Mouse (Mus musculus): ENCODE data around the gene Pikfyve. TPM values are rescaled to one million over a fixed set of nuclear protein-coding genes. Genes with fewer than 3 reads are reported as not detected.

Pikfyve gene
- polyA plus RNA-seq, 1 experiment from 2014 or later, result 11.5 TPM

DNA sequence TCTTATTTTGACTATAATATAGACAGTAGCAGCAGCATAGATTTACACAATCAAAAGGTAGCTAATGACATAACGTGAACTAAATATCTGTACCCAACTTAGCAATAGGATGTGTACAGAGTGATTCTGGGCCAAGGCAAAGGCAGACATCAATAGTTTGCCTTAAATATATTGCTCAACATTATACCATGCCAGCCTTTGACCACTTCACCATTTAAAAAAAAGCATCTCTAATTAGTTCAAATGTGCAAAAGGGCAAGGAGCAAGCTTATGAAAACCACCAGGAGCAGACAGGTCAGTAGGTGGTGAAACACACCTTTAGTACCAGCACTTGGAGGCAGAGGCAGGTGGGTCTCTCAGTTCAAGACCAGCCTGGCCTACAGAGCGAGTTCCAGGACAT is 12.8 kb upstream of the Pikfyve start:
- no peak overlapping the region for H3K27ac ChIP-seq
- no peak for ATAC-seq (ENCODE audit: low FRiP score)
- H3K4me1 ChIP-seq (replicated peaks), result peaks cover 59% of the 10 kb centered on the region

GRCm38 (mm10) chr1:65176171-65176570 is 10.3 kb upstream of the Pikfyve start:
- peaks cover 32% of the 10 kb centered on the region for H3K36me3 ChIP-seq
- H3K27ac ChIP-seq, result no peak overlapping the region
- H3K4me3 ChIP-seq, result no peak overlapping the region
- H3K4me2 ChIP-seq, result peak overlapping the region; percentile 61
- H3K4me1 ChIP-seq (replicated peaks), result peaks cover 59% of the 10 kb centered on the region
- no peak for ATAC-seq (ENCODE audit: low FRiP score)
- 73% methylated on average over 4 of the region's 4 CpGs for WGBS
- no peaks in the 10 kb centered on the region for H3K27me3 ChIP-seq
- no peak overlapping the region for H3K9ac ChIP-seq
- no peaks in the 10 kb centered on the region for H3K9me3 ChIP-seq

More for the DNA sequence above, 12.8 kb upstream of the Pikfyve start:
- 91% methylated on average over 2 of the region's 2 CpGs for WGBS
- no peak overlapping the region for H3K9ac ChIP-seq
- no peaks in the 10 kb centered on the region for H3K27me3 ChIP-seq
- H3K4me3 ChIP-seq, result no peak overlapping the region
- peaks cover 54% of the 10 kb centered on the region for H3K36me3 ChIP-seq
- no peaks in the 10 kb centered on the region for H3K9me3 ChIP-seq
- no peak overlapping the region for H3K4me2 ChIP-seq

GRCm38 (mm10) chr1:65176912-65177311 is 9.6 kb upstream of the Pikfyve start:
- Histone ChIP-seq H3K4me3 (no peak overlapping the region), H3K4me2 (peak overlapping the region; percentile 61), H3K4me1 (replicated peaks) (peaks cover 54% of the 10 kb centered on the region), H3K36me3 (peaks cover 24% of the 10 kb centered on the region), H3K9ac (no peak overlapping the region), H3K27me3 (no peaks in the 10 kb centered on the region), H3K9me3 (no peaks in the 10 kb centered on the region), H3K27ac (no peak overlapping the region)
- 89% methylated on average over 5 of the region's 5 CpGs for WGBS
- ATAC-seq (ENCODE audit: low FRiP score), result no peak

GRCm38 (mm10) chr1:65177452-65177851 is 9.0 kb upstream of the Pikfyve start:
- ATAC-seq (ENCODE audit: low FRiP score), result no peak
- H3K27me3 ChIP-seq, result no peaks in the 10 kb centered on the region
- H3K9me3 ChIP-seq, result no peaks in the 10 kb centered on the region
- H3K27ac ChIP-seq, result no peak overlapping the region
- peak overlapping the region; percentile 74 for H3K4me3 ChIP-seq
- WGBS, result 68% methylated on average over 3 of the region's 3 CpGs
- peaks cover 20% of the 10 kb centered on the region for H3K36me3 ChIP-seq
- peaks cover 50% of the 10 kb centered on the region for H3K4me1 ChIP-seq (replicated peaks)
- H3K4me2 ChIP-seq, result peak overlapping the region; percentile 61
- H3K9ac ChIP-seq, result peak overlapping the region; percentile 88; the same call in 1 of the 2 replicates

GRCm38 (mm10) chr1:65178126-65178901 is 8.2 kb upstream of the Pikfyve start:
- no peaks in the 10 kb centered on the region for H3K9me3 ChIP-seq
- peak overlapping the region; percentile 61 for H3K4me2 ChIP-seq
- peaks cover 15% of the 10 kb centered on the region for H3K36me3 ChIP-seq
- 7% methylated on average over 27 of the region's 27 CpGs for WGBS
- H3K9ac ChIP-seq, result peak overlapping the region; percentile 88
- ATAC-seq (ENCODE audit: low FRiP score), result peak; percentile 85
- H3K27ac ChIP-seq, result peak overlapping the region; percentile 98
- peak overlapping the region; percentile 74 for H3K4me3 ChIP-seq
- H3K4me1 ChIP-seq (replicated peaks), result peaks cover 43% of the 10 kb centered on the region
- no peaks in the 10 kb centered on the region for H3K27me3 ChIP-seq

- Histone ChIP-seq H3K27ac (peak overlapping the region; percentile 98), H3K36me3 (peaks cover 8% of the 10 kb centered on the region), H3K4me2 (peak overlapping the region; percentile 61), H3K27me3 (no peaks in the 10 kb centered on the region), H3K9ac (peak overlapping the region; percentile 88), H3K4me3 (peak overlapping the region; percentile 74), H3K4me1 (replicated peaks) (peaks cover 37% of the 10 kb centered on the region), H3K9me3 (no peaks in the 10 kb centered on the region)
- peak; percentile 96 for ATAC-seq (ENCODE audit: low FRiP score)
- under 1% methylated on average over 39 of the region's 39 CpGs for WGBS
Measured at GRCm38 (mm10) chr1:65178902-65179432, 7.5 kb upstream of the Pikfyve start.

DNA sequence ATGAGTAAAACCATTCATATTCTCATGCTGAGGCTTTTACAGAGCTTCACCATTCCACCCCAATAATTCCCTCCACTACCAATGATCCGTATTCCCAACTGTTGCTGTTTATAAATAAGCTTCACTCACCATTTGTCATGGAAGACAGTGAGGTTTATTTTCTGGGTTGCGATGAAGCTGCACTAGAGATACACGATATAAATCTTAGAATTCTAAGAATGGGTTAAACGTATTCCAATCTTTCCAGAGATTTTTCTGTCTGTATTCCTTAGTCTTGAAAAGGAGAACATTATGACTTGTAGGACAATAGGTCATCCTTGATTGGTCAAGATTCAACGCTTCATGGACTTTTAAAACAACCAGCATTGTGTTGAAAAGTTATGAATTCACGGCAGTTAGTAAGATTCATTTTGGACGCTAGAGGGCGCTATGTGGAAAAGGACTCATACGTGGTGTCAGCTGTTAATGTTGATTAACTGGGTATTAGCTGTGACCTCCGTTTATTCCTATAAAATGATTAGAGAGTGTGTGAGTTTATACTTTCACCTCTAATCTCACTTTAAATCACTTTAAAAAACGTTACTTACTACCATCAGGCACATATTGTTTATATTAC is 6.7 kb upstream of the Pikfyve start:
- H3K4me3 ChIP-seq, result peak overlapping the region; percentile 74
- H3K27me3 ChIP-seq, result no peaks in the 10 kb centered on the region
- peaks cover under 1% of the 10 kb centered on the region; the same call in 1 of the 2 replicates for H3K36me3 ChIP-seq
- H3K9ac ChIP-seq, result peak overlapping the region; percentile 68
- WGBS, result 5% methylated on average over 11 of the region's 11 CpGs
- H3K4me1 ChIP-seq (replicated peaks), result peaks cover 30% of the 10 kb centered on the region
- H3K4me2 ChIP-seq, result peak overlapping the region; percentile 61
- ATAC-seq (ENCODE audit: low FRiP score), result no peak; the same call in 1 of the 2 replicates
- H3K27ac ChIP-seq, result peak overlapping the region; percentile 98
- no peaks in the 10 kb centered on the region for H3K9me3 ChIP-seq

GRCm38 (mm10) chr1:65181459-65181858 is 5.0 kb upstream of the Pikfyve start:
- peaks cover 23% of the 10 kb centered on the region for H3K4me1 ChIP-seq (replicated peaks)
- no peak overlapping the region for H3K27ac ChIP-seq
- no peaks in the 10 kb centered on the region for H3K9me3 ChIP-seq
- WGBS, result 94% methylated on average over 5 of the region's 5 CpGs
- no peak for ATAC-seq (ENCODE audit: low FRiP score)
- H3K36me3 ChIP-seq, result no peaks in the 10 kb centered on the region
- no peaks in the 10 kb centered on the region for H3K27me3 ChIP-seq
- H3K9ac ChIP-seq, result no peak overlapping the region
- H3K4me2 ChIP-seq, result no peak overlapping the region
- no peak overlapping the region for H3K4me3 ChIP-seq

GRCm38 (mm10) chr1:65183994-65184393 is 2.5 kb upstream of the Pikfyve start:
- ATAC-seq (ENCODE audit: low FRiP score), result no peak

GRCm38 (mm10) chr1:65185011-65185410 is 1.5 kb upstream of the Pikfyve start:
- Histone ChIP-seq H3K4me1 (replicated peaks) (peaks cover 18% of the 10 kb centered on the region), H3K9me3 (no peaks in the 10 kb centered on the region), H3K27me3 (no peaks in the 10 kb centered on the region), H3K9ac (no peak overlapping the region), H3K4me2 (no peak overlapping the region), H3K36me3 (no peaks in the 10 kb centered on the region), H3K27ac (no peak overlapping the region), H3K4me3 (no peak overlapping the region)
- WGBS, result 92% methylated on average over 8 of the region's 8 CpGs
- ATAC-seq (ENCODE audit: low FRiP score), result no peak

More at GRCm38 (mm10) chr1:65183994-65184393, 2.5 kb upstream of the Pikfyve start:
- peaks cover 18% of the 10 kb centered on the region for H3K4me1 ChIP-seq (replicated peaks)
- WGBS, result 90% methylated on average over 2 of the region's 2 CpGs
- H3K4me2 ChIP-seq, result no peak overlapping the region
- no peak overlapping the region for H3K4me3 ChIP-seq
- H3K9me3 ChIP-seq, result no peaks in the 10 kb centered on the region
- no peaks in the 10 kb centered on the region for H3K36me3 ChIP-seq
- H3K9ac ChIP-seq, result no peak overlapping the region
- no peak overlapping the region for H3K27ac ChIP-seq
- no peaks in the 10 kb centered on the region for H3K27me3 ChIP-seq

DNA sequence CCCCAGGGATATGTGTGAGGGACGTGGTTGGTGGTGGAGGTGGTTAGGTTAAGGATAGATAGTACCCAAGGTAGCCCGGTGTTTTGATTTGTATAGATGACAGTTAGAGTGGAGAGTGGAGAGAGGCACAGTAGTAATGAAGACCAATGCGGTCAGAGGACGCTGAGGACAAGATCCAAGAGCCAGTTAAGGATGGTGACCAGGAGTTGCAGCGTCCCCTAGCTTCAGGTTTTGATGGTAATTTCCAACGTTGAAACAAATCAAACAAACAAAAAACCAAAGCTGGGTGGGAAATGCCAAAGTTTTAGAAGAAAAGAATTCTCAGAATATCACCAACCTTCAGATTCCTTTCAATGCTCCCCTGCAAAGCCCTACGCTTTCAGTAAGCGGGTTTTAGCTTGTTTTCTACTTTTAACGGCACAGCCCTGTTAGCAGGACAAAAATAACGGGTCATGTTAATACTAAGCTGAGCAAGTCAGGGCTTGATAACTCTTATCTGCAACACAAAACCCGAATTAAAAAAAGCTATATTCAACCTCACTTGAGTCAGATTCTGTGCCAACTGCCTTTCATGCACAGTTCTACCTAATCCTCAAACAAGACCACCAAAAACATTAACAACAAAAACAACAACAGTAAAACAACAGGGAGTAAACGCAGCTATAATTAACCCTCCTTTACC is 818 bp upstream of the Pikfyve start:
- peak overlapping the region; percentile 61 for H3K9ac ChIP-seq
- H3K27ac ChIP-seq, result peak overlapping the region; percentile 73

GRCm38 (mm10) chr1:65187074-65187430 is 569 bp downstream of the Pikfyve start:
- H3K9me3 ChIP-seq, result no peaks in the 10 kb centered on the region
- under 1% methylated on average over 6 of the region's 6 CpGs for WGBS
- H3K27me3 ChIP-seq, result no peaks in the 10 kb centered on the region
- H3K4me1 ChIP-seq (replicated peaks), result peaks cover 18% of the 10 kb centered on the region
- ATAC-seq (ENCODE audit: low FRiP score), result no peak
- H3K27ac ChIP-seq, result peak overlapping the region; percentile 91
- peaks cover 4% of the 10 kb centered on the region; the same call in 1 of the 2 replicates for H3K36me3 ChIP-seq
- H3K4me2 ChIP-seq, result peak overlapping the region; percentile 69
- peak overlapping the region; percentile 79 for H3K4me3 ChIP-seq
- peak overlapping the region; percentile 89 for H3K9ac ChIP-seq

More for the DNA sequence above, 818 bp upstream of the Pikfyve start:
- Histone ChIP-seq H3K9me3 (no peaks in the 10 kb centered on the region), H3K4me2 (peak overlapping the region; percentile 60), H3K27me3 (no peaks in the 10 kb centered on the region), H3K4me1 (replicated peaks) (peaks cover 18% of the 10 kb centered on the region), H3K36me3 (no peaks in the 10 kb centered on the region), H3K4me3 (peak overlapping the region; percentile 79)
- 32% methylated on average over 12 of the region's 12 CpGs for WGBS
- no peak for ATAC-seq (ENCODE audit: low FRiP score)
